In genomic region chr8:124496266-124496665, GRCm38 (mm10) we compare ENCODE assay signal across 24 mouse cellular contexts. TPM values are rescaled to one million over a fixed set of nuclear protein-coding genes. Genes with fewer than 3 reads are reported as not detected.
DNase-seq lines count a peak whose midpoint lies in the region; TF ChIP-seq lines count a peak whose summit lies in the region.
"Had no signal": no experiment of that assay in that cellular context is flagged by ENCODE, and none has a peak within 500 bp of the region (broad histone marks: within the 10 kb centered on the region; RNA-seq: fewer than 3 reads in every experiment).

No protein-coding gene starts in this region.

- 39% methylated on average over 4 of the region's 4 CpGs for WGBS in cerebellum, adult 2 months

- H3K27ac ChIP-seq in cerebellum, adult 2 months (ENCODE audit: insufficient read depth, low read length) = peak overlapping the region; percentile 96
- peak overlapping the region; percentile 47; the same call in 1 of the 2 replicates for H3K27ac ChIP-seq in left cerebral cortex, adult 2 months
- H3K27ac ChIP-seq: embryonic facial prominence, embryonic 10.5 days; embryonic facial prominence, embryonic 13.5 days; forebrain, embryonic 12.5 days; forebrain, embryonic 15.5 days; heart, embryonic 15.5 days; hindbrain, embryonic 10.5 days; hindbrain, embryonic 13.5 days had no signal

- TF ChIP-seq CTCF in cerebellum, adult 2 months (IDR thresholded peaks at IDR 0.05; ENCODE audit: borderline replicate concordance, insufficient read depth, low read depth, low read length) = no peak
- no peak for TF ChIP-seq CTCF in left cerebral cortex, adult 2 months (IDR thresholded peaks at IDR 0.05)

- TF ChIP-seq POLR2A in cerebellum, adult 2 months (IDR thresholded peaks at IDR 0.05; ENCODE audit: borderline replicate concordance, insufficient read depth, low read length) = no peak

- H3K4me1 ChIP-seq in cerebellum, adult 2 months (ENCODE audit: control insufficient read depth, insufficient read depth, low read length) = peaks cover 20% of the 10 kb centered on the region
- H3K4me1 ChIP-seq: embryonic facial prominence, embryonic 10.5 days; embryonic facial prominence, embryonic 13.5 days; forebrain, embryonic 12.5 days; forebrain, embryonic 15.5 days; heart, embryonic 12.5 days; heart, embryonic 15.5 days; hindbrain, embryonic 10.5 days had no signal

- intact Hi-C loops in left cerebral cortex, adult 2 months (cut with DNase I) = no loop called here

- H3K27me3 ChIP-seq in cerebellum, adult 2 months (ENCODE audit: control insufficient read depth, insufficient read depth, low read length) = no peaks in the 10 kb centered on the region
- H3K27me3 ChIP-seq: embryonic facial prominence, embryonic 13.5 days; forebrain, embryonic 12.5 days; forebrain, embryonic 15.5 days; hindbrain, embryonic 13.5 days; Patski had no signal

- no peak overlapping the region for H3K4me3 ChIP-seq in cerebellum, adult 2 months (replicated peaks; ENCODE audit: insufficient read depth, low read depth, low read length)
- no peak overlapping the region for H3K4me3 ChIP-seq in left cerebral cortex, adult 2 months
- H3K4me3 ChIP-seq: embryonic facial prominence, embryonic 10.5 days; embryonic facial prominence, embryonic 13.5 days; erythroblast, embryonic 14.5 days; forebrain, embryonic 12.5 days; forebrain, embryonic 15.5 days; heart, embryonic 12.5 days; heart, embryonic 15.5 days; hindbrain, embryonic 10.5 days; hindbrain, embryonic 13.5 days had no signal

- DNase-seq in cerebellum, adult 2 months = no peak
- DNase-seq in cerebellum, adult 18-20 months = no peak
- peak; percentile 35 to 50 for DNase-seq in cerebellum, postnatal 14 days
- DNase-seq in cerebellum, adult 11-12 months = no peak
- DNase-seq in left cerebral cortex, adult 2 months (ENCODE audit: extremely low spot score in 1 of 2, low spot score in 2 of 2) = no peak
- no peak for DNase-seq in left cerebral cortex, adult 18-20 months (ENCODE audit: low spot score in 2 of 2)
- peak; percentile 26 for DNase-seq in MN1 (ENCODE audit: low spot score)
- DNase-seq in kidney, postnatal 36 days = no peak
- DNase-seq: adrenal gland, postnatal 10 days; adrenal gland, postnatal 36 days; gastrocnemius, postnatal 25 days; heart, adult 18-20 months; heart, postnatal 10 days; heart, postnatal 36 days had no signal

RNA-seq across cellular contexts. Expression of gene Cog2, which starts 24.3 kb away (rescaled TPM):
- 38.4 and 40.7 TPM in 2 replicates for polyA plus RNA-seq in cerebellum, adult 2 months (2012; rRNA removed)
- 10 to 100 TPM; 35.1 to 46.5 TPM for total RNA-seq in left cerebral cortex, adult 2 months (2021)
- total RNA-seq in left cerebral cortex, adult 18-20 months (2021) = 10 to 100 TPM; 35.4 to 37.7 TPM

RNA-seq across cellular contexts. Expression of gene Pgbd5, which starts 56.8 kb away (rescaled TPM):
- polyA plus RNA-seq in cerebellum, adult 2 months (2012; rRNA removed) = 142 and 155 TPM in 2 replicates
- 100 to 1,000 TPM; 208 to 221 TPM for total RNA-seq in left cerebral cortex, adult 2 months (2021)
- 100 to 1,000 TPM; 208 to 219 TPM for total RNA-seq in left cerebral cortex, adult 18-20 months (2021)
- polyA plus RNA-seq: erythroblast, embryonic 14.5 days had no signal

Comparison
In these comparisons a context has a peak if more than half of its experiments do, and no peak if none do; other contexts are left out.
1. DNase-seq: peak in cerebellum, postnatal 14 days (2 of 2) and MN1 (single experiment); none in cerebellum, adult 2 months (0 of 2), cerebellum, adult 18-20 months (0 of 2), cerebellum, adult 11-12 months (single experiment), left cerebral cortex, adult 2 months (0 of 2), left cerebral cortex, adult 18-20 months (0 of 2) and kidney, postnatal 36 days (0 of 2).